Mouse (Mus musculus): ENCODE data around the gene Dnah2. TPM values are rescaled to one million over a fixed set of nuclear protein-coding genes. Genes with fewer than 3 reads are reported as not detected.

Dnah2 gene
- total and polyA plus RNA-seq, 3 experiments = under 0.01 to 0.03 TPM; not detected in 1

GRCm38 (mm10) chr11:69413221-69414181 lies 135.4 kb downstream of the Dnah2 start, which contains the start of gene Kdm6b:
TSS of gene Kdm6b (minus strand) at chr11:69413675.
- H3K4me2 ChIP-seq (ENCODE audit: insufficient read depth, low read depth, poor library complexity, severe bottlenecking) = peak within 1 kb of the TSS; percentile 80
- DNase-seq (ENCODE audit: extremely low read depth) = peak; percentile 33
- H3K79me2 ChIP-seq (replicated peaks; ENCODE audit: control insufficient read depth, extremely low read depth, insufficient read depth, poor library complexity, severe bottlenecking) = no peaks in the 10 kb centered on the region
- H3K4me1 ChIP-seq (ENCODE audit: control insufficient read depth in 1 of 2, insufficient read depth in 2 of 2) = peaks cover 41 to 67% of the 10 kb centered on the region in 2 experiments
- H3K36me3 ChIP-seq (replicated peaks in 1 of 2; ENCODE audit: control insufficient read depth in 1 of 2, insufficient read depth in 1 of 2, low read length in 1 of 2) = no peaks in the 10 kb centered on the region
- in situ Hi-C loops (cut with MboI; ENCODE audit: low pct_ligation_motif_present, low pct_unique_long_range_greater_than_20kb, low sequenced_read_pairs) (no loop called here), dilution Hi-C loops (cut with MboI; ENCODE audit: extremely low pct_ligation_motif_present, extremely low pct_unique_long_range_greater_than_20kb, low sequenced_read_pairs) (no loop called here)
- H3K9me3 ChIP-seq (replicated peaks; ENCODE audit: low read length) = no peaks in the 10 kb centered on the region
- H3K9ac ChIP-seq (ENCODE audit: insufficient read depth, low read depth) = peak within 1 kb of the TSS; percentile 77
- peak; percentile 19; the same call in 1 of the 2 replicates for TF ChIP-seq MEF2A (IDR thresholded peaks at IDR 0.05; ENCODE audit: borderline replicate concordance, low read depth, low read length)
- peak; percentile 46; the same call in 1 of the 2 replicates for TF ChIP-seq MYC (IDR thresholded peaks at IDR 0.05; ENCODE audit: low read depth, low read length)
- peak; percentile 97 for TF ChIP-seq CHD1 (IDR thresholded peaks at IDR 0.05; ENCODE audit: low read depth, low read length)
- peak; percentile 49; the same call in 1 of the 2 replicates for TF ChIP-seq MAX (IDR thresholded peaks at IDR 0.05; ENCODE audit: low read length)
- no peak for TF ChIP-seq ETS1 (conservative IDR thresholded peaks at IDR 0.05; ENCODE audit: low read depth, low read length)
- peak in 1 of 2 experiments; percentile 4; a peak in 1 of 4 replicates for TF ChIP-seq CTCF (conservative IDR thresholded peaks at IDR 0.05 in 1 of 2, IDR thresholded peaks at IDR 0.05 in 1 of 2; ENCODE audit: low read depth in 2 of 2, low read length in 2 of 2)
- TF ChIP-seq TCF12 (IDR thresholded peaks at IDR 0.05; ENCODE audit: low read depth, low read length) = no peak
- TF ChIP-seq IRF4 (IDR thresholded peaks at IDR 0.05; ENCODE audit: low read depth, low read length) = 0 out of 2 replicates have a peak, but pooled peaks have one; percentile 20
- TF ChIP-seq RCOR1 (conservative IDR thresholded peaks at IDR 0.05; ENCODE audit: low read depth, low read length) = no peak
- no peak for TF ChIP-seq HCFC1 (IDR thresholded peaks at IDR 0.05; ENCODE audit: low read depth, low read length)
- peak; percentile 21; the same call in 1 of the 2 replicates for TF ChIP-seq CHD2 (IDR thresholded peaks at IDR 0.05; ENCODE audit: low read length)
- no peak for TF ChIP-seq BHLHE40 (IDR thresholded peaks at IDR 0.05; ENCODE audit: low read depth, low read length)
- H3K4me3 ChIP-seq (replicated peaks in 1 of 3; ENCODE audit: low read depth in 2 of 3, low read length in 2 of 3, poor library complexity in 1 of 3) = peak within 1 kb of the TSS in 2 of 3 experiments; percentile 3 to 62
- H3K27me3 ChIP-seq (replicated peaks) = peaks cover 25% of the 10 kb centered on the region
- peak within 1 kb of the TSS; percentile 92 for H3K27ac ChIP-seq (ENCODE audit: insufficient read depth, low read depth)

DNA sequence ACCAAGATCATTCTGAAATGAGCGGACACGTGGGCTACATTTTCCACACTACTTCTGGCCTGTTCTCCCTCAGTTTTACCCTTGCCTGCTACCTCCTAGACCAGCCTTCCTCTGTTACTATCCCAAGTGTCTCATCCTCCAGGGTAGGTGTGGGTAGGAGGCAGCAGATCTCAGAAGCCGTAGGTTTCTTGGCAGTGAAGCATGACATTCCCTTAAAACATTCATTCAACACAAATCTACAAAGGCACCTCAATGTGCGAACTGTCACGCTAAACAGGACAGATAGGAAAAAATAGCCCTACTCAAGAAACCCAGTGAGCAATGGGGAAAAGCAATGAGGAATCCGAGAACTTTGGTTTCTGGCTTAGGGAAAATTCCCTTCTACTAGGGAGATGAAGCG lies 136.4 kb downstream of the Dnah2 start:
- Histone ChIP-seq H3K9me3 (replicated peaks; ENCODE audit: low read length) (no peaks in the 10 kb centered on the region), H3K4me1 (ENCODE audit: control insufficient read depth in 1 of 2, insufficient read depth in 2 of 2) (peaks cover 42 to 66% of the 10 kb centered on the region in 2 experiments), H3K27me3 (replicated peaks) (peaks cover 16% of the 10 kb centered on the region), H3K27ac (ENCODE audit: insufficient read depth, low read depth) (peak overlapping the region; percentile 92), H3K36me3 (replicated peaks in 1 of 2; ENCODE audit: control insufficient read depth in 1 of 2, insufficient read depth in 1 of 2, low read length in 1 of 2) (peaks cover 0 to 5% of the 10 kb centered on the region in 2 experiments), H3K9ac (ENCODE audit: insufficient read depth, low read depth) (peak overlapping the region; percentile 90), H3K4me3 (replicated peaks in 1 of 3; ENCODE audit: low read depth in 2 of 3, low read length in 2 of 3, poor library complexity in 1 of 3) (no peak overlapping the region), H3K4me2 (ENCODE audit: insufficient read depth, low read depth, poor library complexity, severe bottlenecking) (peak overlapping the region; percentile 80; the same call in 1 of the 2 replicates), H3K79me2 (replicated peaks; ENCODE audit: control insufficient read depth, extremely low read depth, insufficient read depth, poor library complexity, severe bottlenecking) (peaks cover 7% of the 10 kb centered on the region; the same call in 1 of the 2 replicates)
- in situ Hi-C loops (cut with MboI; ENCODE audit: low pct_ligation_motif_present, low pct_unique_long_range_greater_than_20kb, low sequenced_read_pairs) = no loop called here
- dilution Hi-C loops (cut with MboI; ENCODE audit: extremely low pct_ligation_motif_present, extremely low pct_unique_long_range_greater_than_20kb, low sequenced_read_pairs) = no loop called here
- TF ChIP-seq USF2 (conservative IDR thresholded peaks at IDR 0.05; ENCODE audit: low read depth, low read length) (no peak), NRF1 (IDR thresholded peaks at IDR 0.05; ENCODE audit: low read depth, low read length) (no peak), UBTF (IDR thresholded peaks at IDR 0.05; ENCODE audit: low read depth, low read length) (no peak), CHD2 (IDR thresholded peaks at IDR 0.05; ENCODE audit: low read length) (no peak), MEF2A (IDR thresholded peaks at IDR 0.05; ENCODE audit: borderline replicate concordance, low read depth, low read length) (no peak), TCF12 (IDR thresholded peaks at IDR 0.05; ENCODE audit: low read depth, low read length) (no peak), PAX5 (IDR thresholded peaks at IDR 0.05; ENCODE audit: low read length) (no peak), POLR2A (IDR thresholded peaks at IDR 0.05; ENCODE audit: low read depth, low read length) (no peak), ETS1 (conservative IDR thresholded peaks at IDR 0.05; ENCODE audit: low read depth, low read length) (no peak), SMC3 (IDR thresholded peaks at IDR 0.05; ENCODE audit: low read depth, low read length) (no peak), USF1 (IDR thresholded peaks at IDR 0.05; ENCODE audit: low read depth, low read length) (no peak), TBP (conservative IDR thresholded peaks at IDR 0.05; ENCODE audit: low read depth, low read length) (no peak), ZC3H11A (IDR thresholded peaks at IDR 0.05; ENCODE audit: low read depth, low read length) (no peak)
- DNase-seq (ENCODE audit: extremely low read depth) = no peak
